Mouse (Mus musculus): ENCODE measurements at regions not wholly inside any gene's neighbourhood (a gene's known extent, or its start where the extent isn't known, plus 50 kb on each side); places are given as distances from the start of the nearest gene placed in this dataset.
A peak's percentile ranks its signal among the peaks of the same experiment; 100 is the strongest.

DNA sequence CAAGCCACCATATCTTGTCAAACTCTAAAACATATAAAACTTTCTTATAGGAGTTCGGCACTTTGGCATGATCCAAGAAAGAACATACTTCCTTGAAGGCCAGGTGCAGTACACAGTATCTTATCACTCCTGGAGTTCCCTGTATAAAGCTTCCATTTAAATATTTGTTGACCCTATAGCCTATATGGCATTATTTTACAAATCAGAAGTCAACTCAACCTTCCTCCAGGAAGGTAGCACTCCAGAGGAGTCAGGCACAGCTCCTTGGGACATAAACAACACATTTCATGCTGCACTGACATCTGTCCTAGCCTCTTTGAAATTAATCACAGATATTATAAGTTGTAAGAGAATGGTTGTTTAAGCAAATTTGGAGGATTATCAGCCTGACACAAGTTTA lies 252.5 kb upstream of the Usp25 start:
- intact Hi-C loops (cut with DNase I): loop anchor here (10.0 kb wide), 2 partner anchors 386 to 556 kb away; partner anchors contain the start of gene Nrip1
- no peak for DNase-seq (ENCODE audit: low spot score in 2 of 2)

DNA sequence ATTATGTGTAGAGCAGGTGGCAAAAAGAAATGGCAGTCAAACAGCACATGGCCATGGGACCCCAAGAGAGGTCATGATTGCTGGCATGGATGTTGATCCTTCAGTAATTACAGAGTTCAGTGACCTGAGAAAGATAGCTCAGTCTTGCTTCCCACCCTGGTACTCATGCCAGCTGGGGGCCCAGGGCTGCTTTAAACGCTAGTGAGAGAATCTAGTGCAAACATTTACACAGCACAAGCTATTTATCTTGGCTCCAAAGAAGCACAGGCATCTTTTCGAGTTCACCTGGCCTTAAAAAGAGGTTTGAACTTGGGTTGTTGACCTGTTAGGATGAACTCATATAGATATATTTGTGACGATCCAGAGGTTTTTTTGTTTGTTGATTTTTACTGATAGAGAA lies 258.6 kb upstream of the Usp25 start:
- intact Hi-C loops (cut with DNase I): no loop called here
- DNase-seq (ENCODE audit: low spot score in 2 of 2): no peak

DNA sequence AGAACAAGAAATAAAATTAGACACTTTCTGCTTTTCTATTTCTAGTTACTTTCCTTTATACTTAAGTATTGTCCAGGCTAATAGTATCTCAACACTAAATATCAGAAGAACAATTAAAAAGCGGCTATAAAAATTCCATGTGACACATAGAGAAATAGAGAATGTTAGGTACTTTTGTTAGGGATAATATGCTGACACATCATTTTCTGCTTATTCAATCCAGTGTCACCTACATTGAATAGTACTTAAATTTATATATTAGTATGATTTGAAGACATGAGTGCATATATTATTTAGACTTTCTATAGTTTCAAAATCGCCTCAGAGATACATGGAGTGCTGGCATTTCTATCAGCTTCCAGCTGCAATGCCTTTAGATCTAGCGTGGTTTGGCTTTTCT lies 267.1 kb upstream of the Usp25 start:
- DNase-seq (ENCODE audit: low spot score in 2 of 2): no peak
- intact Hi-C loops (cut with DNase I): no loop called here

DNA sequence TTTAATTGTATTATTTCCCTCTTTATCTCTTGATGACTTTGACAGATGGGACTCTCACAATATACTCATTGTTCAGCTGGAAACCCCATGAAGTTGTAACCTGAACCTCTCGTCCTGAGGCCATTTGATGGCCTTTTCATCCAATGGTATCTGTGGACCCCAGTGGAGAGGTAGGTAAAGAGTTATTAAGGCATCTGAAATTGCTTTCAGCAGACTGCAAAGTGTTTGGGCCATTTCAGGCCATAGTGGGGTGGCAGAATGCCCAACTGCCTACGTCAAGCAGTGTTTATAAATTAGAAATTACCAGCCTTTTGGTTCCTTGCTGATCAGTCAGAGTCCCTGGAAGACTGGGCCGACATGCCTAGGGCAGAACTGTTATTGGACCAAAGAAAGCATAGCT lies 272.4 kb upstream of the Usp25 start:
- no peak for DNase-seq (ENCODE audit: low spot score in 2 of 2)
- intact Hi-C loops (cut with DNase I): no loop called here

DNA sequence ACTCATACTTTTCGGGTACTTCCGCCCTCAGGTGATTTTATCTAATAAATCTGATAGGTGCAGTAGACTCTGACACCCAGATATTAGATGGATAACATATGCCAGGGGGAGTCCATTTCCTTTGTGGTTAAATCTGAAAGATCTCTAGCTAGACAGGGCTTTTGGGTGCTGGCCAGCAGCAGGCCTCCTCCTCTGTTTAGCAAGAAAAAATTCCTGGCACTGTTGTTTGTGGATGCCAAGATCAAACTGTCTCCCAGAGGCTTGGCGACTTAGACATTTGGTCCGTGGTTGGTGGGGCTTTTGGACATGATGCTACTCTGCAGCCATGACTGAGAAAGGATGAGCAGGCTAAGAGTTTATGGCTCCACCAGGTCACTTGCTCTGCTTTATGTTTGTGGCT lies 287.5 kb upstream of the Usp25 start:
- intact Hi-C loops (cut with DNase I): no loop called here
- DNase-seq (ENCODE audit: low spot score in 2 of 2): no peak

DNA sequence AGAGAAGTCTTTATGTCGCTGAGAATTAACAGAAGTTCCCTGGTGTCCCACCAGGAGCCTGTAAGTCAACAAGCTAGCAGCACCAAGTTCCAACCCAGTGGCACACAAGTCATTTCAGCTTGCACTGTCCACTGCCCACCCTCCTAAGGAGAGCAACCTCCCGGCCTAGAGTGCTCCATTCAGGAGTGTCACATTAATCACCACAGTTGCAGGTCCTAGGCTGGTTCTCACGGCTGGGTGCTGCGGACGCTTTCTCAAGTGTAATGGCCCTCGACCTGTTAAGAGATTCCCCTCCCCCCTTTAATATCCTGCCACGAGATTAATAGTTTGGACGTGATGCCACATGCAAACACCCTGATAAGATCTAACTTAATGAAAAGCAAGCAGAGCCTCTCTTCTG lies 288.2 kb upstream of the Usp25 start:
- intact Hi-C loops (cut with DNase I): no loop called here
- DNase-seq (ENCODE audit: low spot score in 2 of 2): no peak

DNA sequence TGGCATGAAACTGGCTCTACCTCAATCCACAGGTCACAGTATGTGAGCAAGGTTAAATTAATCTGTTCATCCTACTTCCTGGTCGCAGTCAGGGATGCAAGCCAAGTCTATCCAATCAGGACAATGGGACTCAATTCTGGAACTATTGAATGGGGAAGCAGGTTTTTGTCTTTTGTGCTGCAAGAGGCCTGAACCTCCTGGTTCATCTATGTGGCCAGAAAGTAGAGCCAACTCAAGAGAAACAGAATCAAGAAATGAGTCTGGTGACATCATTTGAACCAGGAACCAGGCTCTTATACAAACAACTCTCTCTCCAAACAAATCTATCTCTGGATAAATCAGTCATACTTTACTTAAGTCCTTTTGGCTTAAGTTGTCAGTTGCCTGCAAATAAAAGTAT lies 294.7 kb upstream of the Usp25 start:
- DNase-seq (ENCODE audit: low spot score in 2 of 2): no peak
- intact Hi-C loops (cut with DNase I): no loop called here

DNA sequence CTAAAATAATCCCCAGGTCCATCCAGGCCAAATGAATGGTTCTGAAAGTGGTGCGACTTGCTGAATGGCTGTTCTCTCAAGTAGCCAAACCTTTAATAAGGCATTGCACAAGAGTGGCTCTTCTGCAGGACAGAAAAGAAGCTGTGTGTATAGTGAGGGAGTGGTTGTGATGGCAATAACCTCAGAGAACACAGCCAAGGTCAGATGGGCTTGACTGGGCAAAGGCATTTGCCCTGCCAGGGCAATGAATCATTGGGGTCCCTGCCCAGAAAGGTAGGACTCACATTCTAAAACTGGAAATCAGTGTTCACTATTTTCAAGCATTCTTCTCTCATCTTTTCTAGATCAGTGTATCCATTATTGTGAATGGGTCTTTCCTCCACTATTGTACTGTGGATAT lies 295.4 kb upstream of the Usp25 start:
- intact Hi-C loops (cut with DNase I): no loop called here
- DNase-seq (ENCODE audit: low spot score in 2 of 2): no peak

DNA sequence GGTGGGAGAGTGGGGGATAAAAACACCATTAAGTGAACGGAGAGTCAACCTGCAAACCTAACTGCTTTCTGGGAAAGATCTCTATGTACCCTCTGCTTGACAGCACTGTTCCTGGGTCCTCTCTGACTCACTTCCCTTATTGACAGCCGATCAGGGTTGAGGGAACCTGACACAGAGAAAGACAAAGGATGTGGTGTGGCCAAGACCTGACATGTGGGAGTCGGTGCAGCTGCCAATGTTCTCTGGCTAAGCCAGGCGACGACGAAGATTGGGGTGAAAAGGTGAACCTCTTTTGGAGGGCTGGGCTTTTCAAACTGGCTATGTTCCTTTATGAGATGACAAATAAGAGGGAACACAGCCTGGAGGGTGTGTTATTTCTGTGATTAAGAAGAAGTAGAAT lies 318.6 kb upstream of the Usp25 start:
- DNase-seq (ENCODE audit: low spot score in 2 of 2): no peak
- intact Hi-C loops (cut with DNase I): no loop called here

DNA sequence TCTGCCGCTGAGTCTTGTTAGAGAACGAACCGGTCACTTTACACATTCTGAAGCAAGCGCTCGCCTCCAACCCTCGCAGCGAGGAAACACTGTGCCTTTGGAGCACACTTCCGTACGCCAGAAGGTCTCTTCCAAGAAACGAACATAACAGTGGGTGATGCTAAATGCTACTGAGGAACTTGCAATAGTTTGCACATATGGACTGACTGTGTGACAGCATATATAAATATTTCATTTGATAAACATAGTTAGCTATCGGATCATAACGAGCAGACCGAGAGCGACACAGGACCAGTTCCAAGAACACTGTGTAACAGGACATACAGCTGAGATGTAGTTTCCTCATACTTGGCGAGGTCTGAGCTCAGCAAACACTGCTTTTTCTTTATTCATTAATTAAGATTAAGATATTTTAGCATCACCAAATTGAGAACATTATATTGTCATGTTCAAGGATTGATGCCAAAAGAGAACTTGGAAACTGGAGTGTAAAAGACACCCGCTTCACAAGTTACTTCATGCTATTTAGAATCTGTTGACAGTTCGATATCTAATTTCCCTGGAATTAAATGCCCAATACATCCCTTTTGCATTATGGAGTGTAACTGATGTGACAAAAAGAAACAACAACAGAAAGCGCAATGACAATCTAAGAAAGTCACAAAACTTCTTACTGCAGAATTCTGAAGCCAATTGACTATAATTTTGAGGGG lies 314.3 kb upstream of the Nrip1 start:
- peak; percentile 26 to 48 for DNase-seq (ENCODE audit: low spot score in 2 of 2)
- intact Hi-C loops (cut with DNase I): no loop called here

DNA sequence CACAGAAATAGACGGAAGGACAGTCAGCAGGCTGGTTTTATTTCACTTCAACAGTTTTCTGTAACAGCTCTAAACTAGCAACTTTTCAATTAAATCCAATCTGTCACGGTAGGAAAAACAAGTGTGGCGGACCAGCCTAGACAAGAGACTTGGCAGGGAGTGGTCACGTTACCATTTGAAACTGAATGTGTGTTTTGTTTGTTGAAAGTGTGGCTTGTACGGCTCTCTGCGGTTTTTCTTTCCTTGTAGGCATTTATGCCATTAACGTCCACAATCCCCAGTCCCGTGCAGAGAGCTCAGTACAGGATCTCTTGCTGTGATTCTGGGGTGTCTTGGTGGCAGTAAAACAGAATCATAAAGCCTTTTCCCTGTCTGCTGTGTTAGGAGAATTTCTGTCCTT lies 311.9 kb upstream of the Nrip1 start:
- DNase-seq (ENCODE audit: low spot score in 2 of 2): no peak
- intact Hi-C loops (cut with DNase I): no loop called here

DNA sequence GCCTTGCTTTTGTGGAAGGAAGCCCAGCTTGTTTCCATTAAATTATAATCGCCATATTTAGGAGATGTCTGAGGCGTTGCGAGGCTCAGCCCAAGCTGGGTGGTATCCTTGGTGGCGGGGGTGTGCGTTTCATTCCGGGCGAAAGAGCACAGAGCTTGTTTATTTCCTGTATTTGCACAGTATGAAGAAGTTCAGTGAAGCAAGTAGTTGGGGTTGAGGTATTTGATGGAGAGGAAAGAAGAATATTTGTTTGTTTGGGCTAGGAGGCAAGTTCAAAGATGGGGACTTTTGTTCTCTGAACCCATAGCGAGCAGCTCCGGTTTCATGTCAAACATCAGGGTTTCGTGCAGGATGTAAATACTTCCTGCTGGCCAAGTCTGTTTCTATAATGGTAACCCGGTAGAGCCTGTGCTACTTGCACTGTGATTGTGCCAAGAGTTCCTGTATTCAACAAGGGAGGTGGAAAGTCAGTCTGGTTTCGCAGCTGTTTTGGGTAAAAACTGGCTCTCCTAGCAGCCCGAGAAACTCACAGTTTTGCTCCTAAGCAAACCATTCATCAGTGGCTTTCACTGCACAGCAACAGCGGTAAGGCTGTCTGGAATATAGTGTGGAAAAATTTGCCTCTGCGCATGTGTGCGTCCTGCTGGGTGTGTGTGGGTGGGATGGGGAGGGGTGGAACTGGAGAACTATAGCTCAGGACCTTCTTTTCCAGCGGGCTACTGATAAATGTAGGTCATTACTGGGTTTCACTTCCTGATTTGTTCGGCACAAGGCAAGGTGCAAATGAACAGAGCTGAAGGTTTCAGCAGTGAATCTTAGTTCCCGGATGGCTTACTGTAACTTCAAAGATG lies 306.7 kb upstream of the Nrip1 start:
- DNase-seq (ENCODE audit: low spot score in 2 of 2): peak; percentile 38 to 75
- intact Hi-C loops (cut with DNase I): loop anchor here (5.0 kb wide), 1 partner anchor 308 kb away; the partner anchor contains the start of gene Nrip1

DNA sequence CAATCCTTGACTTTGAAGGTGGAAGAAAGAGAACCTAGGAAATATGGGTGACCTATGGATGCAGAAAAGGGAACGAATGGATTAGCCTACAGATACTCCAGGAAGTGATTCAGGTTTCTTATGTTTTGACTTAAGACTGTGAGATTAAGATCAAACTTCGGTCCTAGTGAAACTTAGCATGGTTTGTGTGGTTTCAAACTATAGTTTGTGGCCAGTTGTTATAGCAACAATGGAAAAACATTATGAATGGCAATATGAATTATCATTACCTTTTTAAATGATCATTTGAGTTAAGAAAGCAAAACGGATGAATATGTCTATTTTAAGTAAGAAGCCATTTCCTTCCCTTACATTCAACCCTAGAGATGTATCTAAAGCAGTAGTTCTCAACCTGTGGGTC lies 305.3 kb upstream of the Nrip1 start:
- intact Hi-C loops (cut with DNase I): no loop called here
- no peak for DNase-seq (ENCODE audit: low spot score in 2 of 2)

DNA sequence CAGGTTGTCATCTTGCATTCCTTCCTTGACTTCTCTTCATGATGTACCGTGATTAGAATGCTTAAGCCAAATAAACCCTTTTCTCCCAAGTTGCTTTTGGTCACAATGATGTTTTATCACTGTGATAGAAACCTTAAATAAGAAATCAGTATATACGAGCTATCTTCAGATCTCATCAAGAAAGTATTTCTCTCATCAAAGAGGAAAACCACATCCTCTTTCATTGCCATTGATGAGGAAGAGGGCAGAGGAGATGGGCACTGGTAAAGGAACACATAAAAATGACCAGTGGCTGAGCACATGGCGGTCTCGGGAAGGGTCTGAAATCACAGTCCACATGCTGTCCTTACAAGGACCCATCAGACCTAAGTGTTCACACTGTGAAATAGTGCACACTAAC lies 296.2 kb upstream of the Nrip1 start:
- DNase-seq (ENCODE audit: low spot score in 2 of 2): no peak
- intact Hi-C loops (cut with DNase I): no loop called here

DNA sequence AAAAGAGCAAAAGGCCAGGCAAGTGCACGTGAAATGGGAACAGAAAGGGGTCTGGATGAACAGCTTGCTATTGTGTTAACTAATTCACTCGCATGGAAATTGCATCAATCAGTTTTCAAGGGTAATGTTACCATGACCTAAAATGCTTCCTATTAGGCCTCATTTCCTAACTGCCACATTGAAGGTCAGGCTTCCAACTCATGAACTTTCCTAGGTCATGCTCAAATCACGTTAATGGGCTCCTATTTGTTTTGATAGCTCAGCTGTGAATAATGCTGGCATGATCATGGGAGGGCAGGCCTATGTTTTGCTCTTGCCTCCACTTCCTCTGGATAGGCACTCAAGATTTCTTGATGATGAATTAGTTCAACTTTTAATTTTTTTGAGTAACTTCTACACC lies 293.4 kb upstream of the Nrip1 start:
- intact Hi-C loops (cut with DNase I): no loop called here

DNA sequence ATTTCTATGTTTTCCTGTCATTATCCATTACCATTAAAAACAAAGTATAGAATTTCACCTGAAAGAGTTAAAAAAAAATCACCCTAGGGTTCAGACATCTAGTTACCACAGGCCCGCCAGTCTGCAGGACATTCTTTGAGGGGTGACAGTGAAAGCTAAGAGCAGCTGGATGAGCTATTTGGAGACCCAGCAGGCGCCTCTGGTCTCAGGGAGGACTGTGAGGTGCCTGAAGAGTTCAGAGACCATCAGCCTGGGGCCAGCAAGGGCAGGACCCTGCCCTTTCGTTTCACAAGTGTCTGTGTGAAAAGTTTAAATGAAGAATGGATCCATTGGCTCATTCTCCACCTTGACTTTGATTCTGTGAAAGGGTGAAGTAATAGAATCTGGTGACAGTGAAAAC lies 281.5 kb upstream of the Nrip1 start:
- no peak for DNase-seq (ENCODE audit: low spot score in 2 of 2)
- intact Hi-C loops (cut with DNase I): no loop called here

More for the DNA sequence above, 293.4 kb upstream of the Nrip1 start:
- DNase-seq (ENCODE audit: low spot score in 2 of 2): no peak

DNA sequence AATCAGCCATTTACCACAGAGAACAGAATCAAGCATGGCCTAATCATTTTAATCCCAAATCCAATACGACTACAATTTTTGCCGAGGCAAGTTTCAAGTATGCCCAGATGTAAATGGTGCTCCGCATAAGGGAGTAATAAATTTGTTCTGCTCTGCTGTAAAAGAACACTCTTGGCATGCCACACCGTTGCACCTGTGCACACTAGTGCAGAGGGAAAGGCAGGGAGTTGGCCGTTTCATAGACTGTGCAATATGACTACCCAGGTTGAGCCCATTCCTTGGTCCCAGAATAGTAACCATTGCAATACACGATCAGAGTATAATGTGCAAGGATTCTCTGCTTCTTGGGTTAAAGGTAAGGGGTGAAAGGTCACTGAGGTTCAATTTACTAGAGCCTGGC lies 270.7 kb upstream of the Nrip1 start:
- intact Hi-C loops (cut with DNase I): no loop called here

DNA sequence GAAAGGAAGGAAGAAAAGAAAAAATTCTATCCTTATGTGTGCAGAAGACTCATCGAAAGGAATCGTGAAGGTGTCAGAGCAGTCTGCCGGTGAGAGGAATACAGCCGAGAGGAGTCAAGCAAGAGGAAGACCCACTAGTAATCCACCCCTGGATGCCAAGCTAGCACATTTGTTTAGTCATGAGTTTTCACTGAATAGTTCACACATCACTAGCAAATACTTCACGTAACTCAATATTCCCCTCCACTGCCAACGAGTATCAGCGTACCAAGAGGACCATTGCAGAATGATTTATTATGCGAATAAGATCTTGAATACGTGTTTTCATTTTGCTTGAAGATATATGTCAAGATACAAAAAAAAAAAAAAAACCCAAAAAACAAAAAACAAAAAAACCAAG lies 270.2 kb upstream of the Nrip1 start:
- DNase-seq (ENCODE audit: low spot score in 2 of 2): no peak
- intact Hi-C loops (cut with DNase I): no loop called here

More for the DNA sequence above, 270.7 kb upstream of the Nrip1 start:
- no peak for DNase-seq (ENCODE audit: low spot score in 2 of 2)

DNA sequence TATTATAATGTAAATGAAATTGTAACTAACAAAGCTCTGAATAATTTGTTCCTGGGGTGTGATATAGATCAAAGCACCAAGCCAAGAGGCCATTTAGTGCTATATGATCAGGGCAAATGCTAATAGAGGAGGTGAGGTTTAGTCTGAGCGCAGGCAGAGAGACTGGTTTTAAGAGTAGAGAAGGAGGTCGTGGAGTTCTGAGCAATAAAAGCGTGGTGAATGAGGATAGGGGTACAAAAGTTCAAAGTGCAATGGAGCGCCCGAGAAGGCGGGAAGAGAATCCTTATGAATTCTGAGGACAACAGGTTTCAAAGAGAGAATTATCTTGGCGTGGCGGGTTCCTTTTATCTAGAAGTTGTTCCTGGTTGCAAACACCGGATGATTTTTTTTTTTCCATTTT lies 261.5 kb upstream of the Nrip1 start:
- intact Hi-C loops (cut with DNase I): no loop called here
- DNase-seq (ENCODE audit: low spot score in 2 of 2): no peak

DNA sequence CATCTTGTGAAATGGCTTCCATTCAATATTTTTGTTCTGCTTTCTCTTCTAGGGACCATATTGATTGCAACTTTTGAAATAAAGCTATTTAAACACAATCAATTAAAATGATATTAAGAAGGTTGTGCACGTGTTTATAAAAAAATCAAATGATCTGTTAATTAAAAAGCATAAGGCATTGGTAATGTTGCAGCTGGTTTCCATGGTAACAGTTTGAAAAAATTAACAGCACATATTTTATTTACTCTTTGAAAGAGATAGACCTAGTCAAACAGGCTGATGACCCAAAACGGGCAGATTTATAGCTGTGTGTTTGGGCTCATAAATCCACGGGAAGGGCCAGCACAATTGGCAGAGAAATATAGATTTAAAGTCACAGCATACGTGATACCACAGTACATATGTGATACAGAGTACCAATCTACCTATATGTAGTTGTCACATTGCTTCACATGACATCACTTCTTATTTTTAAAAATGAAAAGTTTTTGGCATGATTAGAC lies 260.6 kb upstream of the Nrip1 start:
- intact Hi-C loops (cut with DNase I): no loop called here
- DNase-seq (ENCODE audit: low spot score in 2 of 2): no peak

DNA sequence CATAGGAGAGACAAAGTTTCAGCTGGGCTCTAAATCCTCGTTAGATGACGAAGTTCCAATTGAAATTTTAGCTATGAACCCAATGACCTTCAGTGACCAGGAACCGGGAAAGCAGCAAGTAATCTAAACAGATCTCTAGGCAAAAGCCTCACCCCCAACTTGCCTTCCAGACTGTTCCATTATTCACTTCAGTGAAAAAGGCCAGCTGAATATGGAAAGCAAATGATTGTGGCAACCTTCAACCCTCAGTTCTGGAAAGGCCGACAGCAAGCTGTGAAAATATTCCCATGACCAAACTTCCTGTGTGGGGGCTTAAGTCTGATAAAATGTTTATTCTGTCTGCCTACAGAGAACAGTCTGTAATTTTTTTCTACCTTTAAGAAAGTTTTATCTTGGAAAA lies 252.5 kb upstream of the Nrip1 start:
- intact Hi-C loops (cut with DNase I): no loop called here

More for the DNA sequence above, 252.5 kb upstream of the Nrip1 start:
- DNase-seq (ENCODE audit: low spot score in 2 of 2): no peak
